Mouse (Mus musculus): Measurements from ENCODE around the gene Dhx37.

DNA sequence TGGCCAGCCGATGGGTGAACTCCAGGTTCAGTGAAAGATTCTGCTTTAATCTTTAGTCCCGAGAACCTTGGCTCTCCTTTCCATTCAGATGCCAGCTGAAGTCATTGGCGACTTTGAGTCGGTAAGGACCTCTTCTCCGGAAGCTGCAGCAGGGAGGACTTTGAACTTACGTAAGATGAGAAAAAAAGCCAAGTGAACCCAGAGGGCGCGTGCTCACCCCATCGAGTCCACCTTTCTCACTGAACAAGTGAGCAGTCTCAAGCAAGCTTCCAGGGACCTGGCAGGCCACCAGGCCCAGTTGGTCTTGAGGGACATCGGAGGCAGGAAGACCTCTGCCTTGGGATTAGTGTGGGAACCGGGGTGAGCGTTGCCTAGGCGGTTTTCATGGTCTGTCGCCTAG is 33.3 kb upstream of the Dhx37 start:
- TF ChIP-seq CHD2 (IDR thresholded peaks at IDR 0.05; ENCODE audit: low read depth, low read length): no peak
- no peak for TF ChIP-seq ZC3H11A (IDR thresholded peaks at IDR 0.05; ENCODE audit: borderline replicate concordance, low read depth, low read length)
- no peak for TF ChIP-seq ZNF384 (IDR thresholded peaks at IDR 0.05; ENCODE audit: low read depth, low read length)
